Mouse (Mus musculus) intestine, embryonic 14.5 days (tissue): ENCODE data around the gene Rgs6. TPM values are rescaled to one million over a fixed set of nuclear protein-coding genes. Genes with fewer than 3 reads are reported as not detected.

ENCODE experiments used
- ATAC-seq: fragments of 200-750 bp; cut with Nextera tagmentation; replicated peaks from 2 replicates; pipeline ENCODE4 v1.8.0; 2017; ENCODE audit warnings: low read depth, moderate number of reproducible peaks, moderate TSS enrichment, moderate library complexity; ENCODE audit not compliant: low FRiP score, low TSS enrichment
- DNase-seq: peaks from one replicate; pipeline ENCODE4 v3.0.0-alpha.2; 2018; ENCODE audit warnings: low spot score
- H3K27ac ChIP-seq: fragments of 300-500 bp; sonication (generic); 2 replicates; pipeline ENCODE4 v1.5.1; 2014; ENCODE audit warnings: low read depth, mild to moderate bottlenecking, control low read depth
- H3K27me3 ChIP-seq: fragments of 300-500 bp; sonication (generic); replicated peaks from 2 replicates; pipeline ENCODE4 v1.6.1; 2014; ENCODE audit warnings: low read length, control low read depth; ENCODE audit not compliant: control insufficient read depth, insufficient read depth
- H3K36me3 ChIP-seq: fragments of 300-500 bp; sonication (generic); 2 replicates; pipeline ENCODE4 v1.6.1; 2014; ENCODE audit warnings: low read length, control low read depth; ENCODE audit not compliant: control insufficient read depth, insufficient read depth
- H3K4me1 ChIP-seq: fragments of 300-500 bp; sonication (generic); replicated peaks from 2 replicates; pipeline ENCODE4 v1.6.1; 2014; ENCODE audit warnings: low read length, control low read depth, mixed read lengths; ENCODE audit not compliant: control insufficient read depth, insufficient read depth
- H3K4me2 ChIP-seq: fragments of 300-500 bp; sonication (generic); 2 replicates; pipeline ENCODE4 v1.6.1; 2014; ENCODE audit warnings: low read length
- H3K4me3 ChIP-seq: fragments of 300-500 bp; sonication (generic); 2 replicates; pipeline ENCODE4 v1.5.1; 2014; ENCODE audit warnings: low read depth, low read length, control low read depth, mixed read lengths
- H3K9ac ChIP-seq: fragments of 300-500 bp; sonication (generic); 2 replicates; pipeline ENCODE4 v1.6.1; 2014; ENCODE audit warnings: mild to moderate bottlenecking, low read length
- H3K9me3 ChIP-seq: fragments of 300-500 bp; sonication (generic); 2 replicates; pipeline ENCODE4 v1.6.1; 2016; ENCODE audit warnings: low read length, control low read depth; ENCODE audit not compliant: control insufficient read depth
- WGBS: fragments of 180-500 bp; shearing (Covaris S2); extraction: QIAGEN DNeasy Blood & Tissue Kit; methylation state at CpG from one replicate; pipeline ENCODE4 v1.1.7; 2014; 5-methylcytosine and 5-hydroxymethylcytosine counted together
- polyA plus RNA-seq: library from polyadenylated mRNA; unstranded; fragments of >200 nt; fragmentation: Nextera tagmentation; extraction: Ambion mirVana; gene quantifications from 2 replicates; pipeline ENCODE4 v1.2.1, GENCODE M21; 2014

The Rgs6 gene
- 1.9 and 2.7 TPM in 2 replicates for polyA plus RNA-seq

DNA sequence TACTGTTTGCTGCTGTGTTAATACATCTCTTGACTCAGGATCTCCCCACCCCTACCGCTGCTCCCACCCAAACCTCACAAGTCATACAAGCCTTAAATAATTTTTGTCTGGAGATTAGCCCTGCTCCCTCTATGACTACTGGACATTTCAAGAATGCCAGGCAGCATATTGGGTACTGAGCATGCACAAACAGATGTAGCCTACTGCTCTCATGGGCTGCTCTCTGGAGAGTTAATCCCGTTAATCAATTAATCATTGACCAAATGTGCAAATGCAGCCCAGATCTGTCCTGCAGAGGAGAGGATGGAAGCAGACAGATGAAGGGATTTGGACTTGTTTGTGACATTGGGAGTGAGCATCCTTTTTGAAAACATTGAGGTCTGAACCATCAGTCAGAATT, at the start of gene Rgs6:
Rgs6 (plus strand) TSS at position 276 of the 400 bp plus-strand sequence.
- WGBS = 78% methylated on average over 2 of the region's 2 CpGs
- ATAC-seq = no peak
- no peak within 1 kb of the TSS for H3K9ac ChIP-seq
- no peaks in the 10 kb centered on the region for H3K27me3 ChIP-seq
- H3K4me2 ChIP-seq = no peak within 1 kb of the TSS
- no peaks in the 10 kb centered on the region; the same call in 1 of the 2 replicates for H3K4me1 ChIP-seq
- H3K27ac ChIP-seq = no peak within 1 kb of the TSS
- no peaks in the 10 kb centered on the region for H3K9me3 ChIP-seq
- DNase-seq = no peak
- no peaks in the 10 kb centered on the region for H3K36me3 ChIP-seq
- H3K4me3 ChIP-seq = no peak within 1 kb of the TSS

DNA sequence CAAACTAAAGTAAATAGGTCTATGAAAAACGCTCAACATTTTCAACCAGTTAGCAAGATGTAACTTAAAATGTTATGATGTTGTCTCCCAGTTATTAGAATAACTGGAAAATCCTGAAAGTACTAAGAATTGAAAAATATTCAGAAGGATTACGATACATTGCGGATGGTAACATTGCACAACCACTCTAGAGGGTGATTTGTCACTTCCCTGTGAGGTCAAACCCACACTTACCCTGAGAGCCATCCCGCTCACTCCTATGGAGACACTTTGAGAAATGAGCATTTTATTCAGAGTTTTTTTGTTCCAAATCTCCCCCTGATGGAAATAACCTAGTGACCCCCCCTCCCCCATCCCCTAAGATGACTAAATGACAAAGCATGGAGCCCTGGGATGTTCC, 41.0 kb upstream of the Rgs6 start:
- Histone ChIP-seq H3K36me3 (no peaks in the 10 kb centered on the region), H3K4me3 (no peak overlapping the region), H3K4me2 (no peak overlapping the region), H3K27me3 (no peaks in the 10 kb centered on the region), H3K27ac (no peak overlapping the region), H3K9me3 (no peaks in the 10 kb centered on the region), H3K9ac (no peak overlapping the region), H3K4me1 (no peaks in the 10 kb centered on the region)
- ATAC-seq (no peak), DNase-seq (no peak)
- 88% methylated on average over 4 of the region's 4 CpGs for WGBS

DNA sequence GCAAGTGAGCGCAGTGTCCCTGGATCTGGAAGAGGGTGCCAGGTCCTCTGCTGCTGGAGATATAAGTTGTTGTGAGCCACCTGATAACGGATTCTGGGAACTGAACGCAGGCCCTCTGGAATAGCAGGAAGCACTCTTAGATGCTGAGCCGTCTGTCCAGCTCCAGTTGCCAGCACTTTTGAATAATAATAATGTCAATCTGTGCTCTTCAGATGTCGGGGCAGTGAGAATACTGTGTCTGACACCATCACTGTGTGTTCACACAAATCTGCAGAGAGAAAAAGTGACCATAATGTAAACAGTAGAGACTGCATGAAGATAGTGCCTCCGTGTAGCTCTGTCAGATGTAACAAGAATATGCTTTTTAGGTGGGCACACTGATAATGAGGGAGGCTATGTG, 38.9 kb upstream of the Rgs6 start:
- DNase-seq (no peak), ATAC-seq (no peak)
- no peak overlapping the region for H3K9ac ChIP-seq
- no peak overlapping the region for H3K27ac ChIP-seq
- no peaks in the 10 kb centered on the region for H3K4me1 ChIP-seq
- no peaks in the 10 kb centered on the region for H3K27me3 ChIP-seq
- H3K36me3 ChIP-seq = no peaks in the 10 kb centered on the region
- no peaks in the 10 kb centered on the region for H3K9me3 ChIP-seq
- no peak overlapping the region for H3K4me3 ChIP-seq
- no peak overlapping the region for H3K4me2 ChIP-seq
- WGBS = 74% methylated on average over 6 of the region's 6 CpGs

DNA sequence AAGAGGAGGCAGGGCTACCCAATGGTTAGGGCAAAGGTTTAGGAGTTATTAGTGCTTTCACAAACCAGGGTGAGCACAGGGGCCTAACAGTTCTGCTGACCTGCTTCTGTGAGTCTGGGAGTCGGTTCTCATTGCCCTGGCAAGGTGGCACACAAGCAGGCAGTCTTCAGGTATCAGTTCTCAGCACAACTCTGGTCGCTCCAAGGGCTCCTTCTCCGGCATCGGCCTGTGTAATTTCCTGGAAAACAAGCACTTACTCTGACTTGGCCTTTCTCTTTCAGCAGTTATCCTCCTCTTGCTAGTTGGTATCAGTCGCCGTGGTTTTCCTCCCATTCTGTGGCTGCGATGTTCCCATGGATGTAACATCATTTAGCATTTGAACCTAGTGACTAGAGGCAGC, 38.0 kb upstream of the Rgs6 start:
- Histone ChIP-seq H3K4me1 (no peaks in the 10 kb centered on the region), H3K9me3 (no peaks in the 10 kb centered on the region), H3K4me3 (no peak overlapping the region), H3K27me3 (no peaks in the 10 kb centered on the region), H3K27ac (no peak overlapping the region), H3K4me2 (no peak overlapping the region), H3K36me3 (no peaks in the 10 kb centered on the region), H3K9ac (no peak overlapping the region)
- WGBS = 83% methylated on average over 7 of the region's 7 CpGs
- ATAC-seq (no peak), DNase-seq (no peak)

DNA sequence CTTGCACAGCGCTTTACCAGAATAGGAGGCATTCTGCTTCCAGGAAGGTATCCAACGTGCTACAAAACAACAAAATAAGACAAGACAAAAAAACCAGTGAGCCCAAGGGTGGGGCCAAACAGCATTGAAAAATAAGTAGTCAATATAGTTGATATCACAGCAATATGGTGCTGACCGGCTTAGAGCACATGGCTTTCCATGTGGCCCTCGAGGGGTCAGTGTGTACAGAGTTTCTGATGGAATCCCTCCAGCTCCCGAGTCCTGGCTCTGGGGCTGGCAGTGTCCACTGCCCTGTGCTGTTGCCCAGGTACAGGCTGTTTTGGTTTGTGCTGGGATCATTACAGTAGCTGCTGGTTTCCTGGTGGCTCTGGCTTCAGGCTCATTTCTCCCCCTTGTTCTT, 35.7 kb upstream of the Rgs6 start:
- H3K27me3 ChIP-seq = no peaks in the 10 kb centered on the region
- H3K4me3 ChIP-seq = no peak overlapping the region
- H3K4me2 ChIP-seq = no peak overlapping the region
- DNase-seq (no peak), ATAC-seq (no peak)
- H3K4me1 ChIP-seq = no peaks in the 10 kb centered on the region
- H3K9ac ChIP-seq = no peak overlapping the region
- 94% methylated on average over 5 of the region's 5 CpGs for WGBS
- H3K36me3 ChIP-seq = no peaks in the 10 kb centered on the region
- H3K27ac ChIP-seq = no peak overlapping the region
- H3K9me3 ChIP-seq = no peaks in the 10 kb centered on the region

DNA sequence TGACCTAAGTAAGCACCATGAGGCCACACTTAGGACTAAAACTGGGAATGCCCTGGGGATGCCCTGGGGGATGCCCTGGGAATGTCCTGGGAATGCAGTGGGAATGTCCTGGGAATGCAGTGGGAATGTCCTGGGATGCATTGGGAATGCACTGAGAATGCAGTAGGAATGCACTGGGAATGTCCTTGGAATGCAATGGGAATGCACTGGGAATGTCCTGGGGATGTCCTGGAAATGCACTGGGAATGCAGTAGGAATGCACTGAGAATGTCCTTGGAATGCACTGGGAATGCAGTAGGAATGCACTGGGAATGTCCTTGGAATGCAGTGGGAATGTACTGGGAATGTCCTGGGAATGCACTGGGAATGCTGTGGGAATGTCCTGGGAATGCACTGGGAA, 25.2 kb upstream of the Rgs6 start:
- no peak overlapping the region for H3K4me2 ChIP-seq
- DNase-seq = no peak
- H3K4me3 ChIP-seq = no peak overlapping the region
- no peak overlapping the region for H3K9ac ChIP-seq
- H3K36me3 ChIP-seq = no peaks in the 10 kb centered on the region
- H3K27me3 ChIP-seq = no peaks in the 10 kb centered on the region
- H3K27ac ChIP-seq = no peak overlapping the region
- no peaks in the 10 kb centered on the region for H3K9me3 ChIP-seq
- no peak for ATAC-seq
- no peaks in the 10 kb centered on the region for H3K4me1 ChIP-seq

DNA sequence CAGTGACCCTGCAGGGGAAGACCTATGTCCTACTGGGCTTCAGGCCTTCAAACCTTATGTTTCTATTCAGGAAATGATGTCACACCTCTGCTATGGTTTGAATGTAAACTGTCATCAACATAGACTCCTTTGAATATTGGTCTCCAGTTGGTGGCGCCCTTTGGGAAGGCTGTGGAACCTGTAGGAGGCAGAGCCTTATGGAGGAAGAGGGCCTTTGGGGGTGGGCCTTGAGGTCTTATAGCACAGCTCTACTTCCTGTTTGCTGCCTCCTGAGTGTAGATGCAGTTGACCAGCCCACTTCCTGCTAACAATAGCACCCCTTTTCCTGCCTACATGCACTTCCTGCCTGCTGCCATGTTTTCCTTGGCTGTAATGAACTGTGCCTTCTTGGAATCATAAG, 19.7 kb upstream of the Rgs6 start:
- no peaks in the 10 kb centered on the region for H3K4me1 ChIP-seq
- 94% methylated on average over 1 of the region's 1 CpGs for WGBS
- no peak for ATAC-seq
- H3K27me3 ChIP-seq = no peaks in the 10 kb centered on the region
- no peak overlapping the region for H3K9ac ChIP-seq
- H3K36me3 ChIP-seq = no peaks in the 10 kb centered on the region
- H3K4me3 ChIP-seq = no peak overlapping the region
- H3K27ac ChIP-seq = no peak overlapping the region
- no peaks in the 10 kb centered on the region for H3K9me3 ChIP-seq
- DNase-seq = no peak
- no peak overlapping the region for H3K4me2 ChIP-seq

DNA sequence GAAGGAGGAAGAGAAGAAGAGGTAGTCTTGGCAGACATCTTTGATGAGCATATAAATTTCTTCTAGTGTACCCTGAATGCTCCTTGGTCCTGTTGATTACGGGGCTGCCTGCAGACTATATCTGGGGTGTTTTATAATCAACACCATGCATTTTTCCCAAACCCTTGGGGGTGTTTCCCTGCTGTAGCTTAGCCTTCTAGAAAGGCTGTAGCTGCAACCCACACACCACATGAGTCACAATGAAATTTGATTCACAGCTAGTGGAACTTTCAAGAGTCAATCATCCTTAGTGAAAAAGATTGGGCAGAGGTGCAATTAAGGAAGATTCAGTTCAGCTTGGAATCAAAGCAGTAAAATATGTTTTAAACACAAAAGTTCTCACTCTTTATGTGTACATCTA, 15.4 kb upstream of the Rgs6 start:
- Histone ChIP-seq H3K27me3 (no peaks in the 10 kb centered on the region), H3K4me1 (no peaks in the 10 kb centered on the region), H3K9ac (no peak overlapping the region), H3K4me2 (no peak overlapping the region), H3K27ac (no peak overlapping the region), H3K9me3 (no peaks in the 10 kb centered on the region), H3K4me3 (no peak overlapping the region), H3K36me3 (no peaks in the 10 kb centered on the region)
- DNase-seq (no peak), ATAC-seq (no peak)
- 78% methylated on average over 1 of the region's 1 CpGs for WGBS

DNA sequence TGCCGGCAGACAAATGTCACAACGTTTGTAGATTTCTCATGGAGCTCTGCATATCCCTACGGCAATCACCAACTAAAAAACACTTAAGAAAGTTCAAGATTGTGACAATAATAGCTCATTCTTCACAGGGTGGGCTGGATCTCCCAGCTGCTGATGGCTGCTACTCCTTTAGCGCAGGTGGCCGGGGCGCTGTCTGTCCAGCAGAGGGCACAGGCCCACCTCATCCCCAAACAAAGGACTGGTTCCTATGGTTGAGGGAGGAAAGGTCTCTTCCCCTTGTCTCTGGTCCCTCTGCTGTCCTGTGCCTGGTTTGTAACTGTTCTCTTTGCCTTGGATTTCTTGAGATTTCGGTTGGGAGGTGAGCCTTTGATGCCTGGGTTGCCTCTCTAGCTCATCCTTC, 1.5 kb upstream of the Rgs6 start:
- no peak overlapping the region for H3K9ac ChIP-seq
- ATAC-seq = no peak
- 54% methylated on average over 7 of the region's 7 CpGs for WGBS
- H3K4me3 ChIP-seq = no peak overlapping the region
- DNase-seq = no peak
- H3K4me2 ChIP-seq = no peak overlapping the region
- no peaks in the 10 kb centered on the region for H3K27me3 ChIP-seq
- no peaks in the 10 kb centered on the region; the same call in 1 of the 2 replicates for H3K4me1 ChIP-seq
- no peaks in the 10 kb centered on the region for H3K36me3 ChIP-seq
- no peak overlapping the region for H3K27ac ChIP-seq
- H3K9me3 ChIP-seq = no peaks in the 10 kb centered on the region
